Mouse (Mus musculus): ENCODE data around the gene Cer1. TPM values are rescaled to one million over a fixed set of nuclear protein-coding genes. Genes with fewer than 3 reads are reported as not detected.

Cer1 gene
- not detected in 2 replicates for polyA plus RNA-seq (2012; rRNA removed)

DNA sequence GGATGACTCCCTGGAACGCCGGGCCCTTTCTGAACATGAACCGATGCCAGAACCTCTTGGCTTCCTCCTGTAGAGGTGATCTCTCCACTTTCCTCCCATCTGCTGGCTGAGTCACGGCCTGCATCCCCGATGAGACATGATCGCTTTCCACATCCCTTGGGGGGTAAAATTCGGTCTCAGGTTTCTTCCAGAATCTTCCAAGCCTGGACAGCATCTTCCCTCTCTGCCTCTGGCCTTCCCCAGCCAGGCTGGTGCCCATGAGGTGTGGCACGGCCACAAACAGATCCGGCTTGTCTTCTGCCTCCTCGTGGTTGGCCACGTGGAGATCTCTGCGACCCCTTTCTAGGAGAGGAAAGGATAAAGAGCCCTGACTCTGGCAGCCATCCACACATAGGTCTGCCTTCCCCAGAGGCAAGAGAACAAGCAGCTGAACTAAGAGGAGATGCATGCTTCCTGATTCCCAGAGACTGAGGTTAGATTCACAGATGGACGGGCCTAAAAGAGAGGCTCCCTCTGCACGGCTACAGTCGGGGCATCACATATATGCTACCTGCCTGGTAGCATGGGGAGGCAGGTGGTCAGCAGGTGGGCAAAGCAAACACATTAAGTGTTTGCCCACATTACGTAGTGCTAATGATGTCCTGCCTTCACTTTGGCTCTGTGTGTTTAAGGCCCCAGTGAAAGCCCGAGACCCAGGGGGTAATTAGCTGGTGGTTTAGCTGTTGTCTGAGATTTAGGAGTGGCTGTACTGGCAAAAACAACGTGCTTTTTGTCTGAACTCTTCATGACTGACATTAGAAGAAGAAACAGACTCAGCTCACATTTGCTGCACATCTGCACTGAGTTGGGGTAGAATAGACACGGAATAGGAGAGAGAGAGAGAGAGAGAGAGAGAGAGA lies at the start of gene Cer1:
Cer1 (minus strand) TSS at position 513 of the 899 bp plus-strand sequence.

DNA sequence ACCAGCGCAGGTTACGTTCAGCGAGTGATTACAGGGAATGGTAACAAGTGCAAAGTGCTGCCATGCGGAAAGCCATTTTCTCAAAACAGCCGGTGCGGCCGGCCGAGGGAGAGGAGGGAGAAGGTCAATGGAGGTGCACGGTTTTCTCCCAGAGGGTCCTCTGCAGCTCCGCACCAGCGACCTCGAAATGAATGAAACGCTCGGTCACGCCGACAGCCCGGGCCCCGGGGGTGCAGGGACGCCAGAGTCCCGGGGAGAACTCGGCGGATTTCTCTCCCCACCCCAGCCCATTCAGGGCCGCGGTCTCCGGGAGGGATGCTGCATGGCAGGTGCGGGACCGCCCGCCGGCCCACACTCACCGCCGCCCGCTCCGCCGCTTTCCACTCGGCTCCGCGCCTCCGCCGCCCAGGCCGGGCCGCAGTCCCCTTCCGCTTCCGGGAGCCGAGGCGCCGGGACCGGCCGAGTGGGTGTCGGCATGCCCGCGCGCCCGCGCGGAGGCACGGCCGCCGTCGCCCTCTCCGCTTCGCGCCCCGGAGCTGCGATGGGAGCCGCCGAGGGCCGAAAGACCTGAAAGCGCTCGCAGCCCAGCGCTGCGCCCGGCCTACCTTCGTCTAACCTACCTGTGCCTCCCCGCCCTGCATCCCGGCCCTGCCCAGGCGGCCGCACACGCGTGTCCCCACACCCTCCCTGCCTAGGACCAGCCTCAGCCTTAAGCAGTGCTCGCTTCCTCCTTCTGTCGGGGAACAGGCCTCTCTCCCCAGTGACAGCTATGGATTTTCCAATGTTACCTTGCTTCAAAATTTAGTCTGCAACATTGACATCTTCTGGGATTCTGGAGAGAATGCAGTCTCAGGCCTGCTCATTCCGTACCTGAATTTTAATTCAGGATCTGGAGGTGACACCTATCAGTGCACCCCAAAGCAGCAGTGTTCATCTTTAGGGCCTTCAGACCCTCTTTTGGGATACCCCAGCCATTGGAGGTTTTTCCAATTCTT lies 25.5 kb downstream of the Cer1 start, which contains the start of gene Zdhhc21:
Zdhhc21 (minus strand) TSS at position 828 of the 995 bp plus-strand sequence.

Other genes starting within 250 kb of the Cer1 start
- 10.4 and 16.0 TPM in 2 replicates for gene Nfib, start 179.4 kb downstream of the Cer1 start, polyA plus RNA-seq (2012; rRNA removed)
- 2.7 and 3.9 TPM in 2 replicates for gene Zdhhc21, start 25.2 kb downstream of the Cer1 start, polyA plus RNA-seq (2012; rRNA removed)
- 10.1 and 11.3 TPM in 2 replicates for gene Frem1, start 167.2 kb upstream of the Cer1 start, polyA plus RNA-seq (2012; rRNA removed)

Measured in ovary, adult 2 months (tissue).